Mouse (Mus musculus): ENCODE data around the gene Cebpb. TPM values are rescaled to one million over a fixed set of nuclear protein-coding genes. Genes with fewer than 3 reads are reported as not detected.

Cebpb gene
- polyA plus RNA-seq, 1 experiment from 2014 or later: 0.61 TPM

DNA sequence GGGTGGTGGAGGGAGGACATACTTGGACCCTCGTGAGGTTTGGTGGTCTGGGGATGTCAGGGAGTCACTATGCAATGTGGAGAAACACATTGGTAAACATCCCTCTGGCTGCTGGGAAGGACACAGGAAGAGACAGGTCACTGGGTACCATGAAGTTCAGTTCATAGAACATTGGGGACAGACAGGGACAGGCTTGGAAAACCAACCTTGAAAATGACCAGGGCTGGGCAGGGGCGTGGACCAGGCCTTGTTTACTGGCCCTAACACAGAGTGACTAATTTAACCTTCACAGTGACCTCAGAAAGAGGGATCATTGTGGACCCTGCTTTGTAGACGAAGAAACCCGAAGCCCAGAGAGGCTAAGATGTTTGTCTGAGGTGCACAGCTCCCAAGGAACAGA lies 30.8 kb downstream of the Cebpb start:
- H3K27ac ChIP-seq (ENCODE audit: low read length): no peak overlapping the region
- 47% methylated on average over 4 of the region's 4 CpGs for WGBS (ENCODE audit: insufficient replicate concordance)
- peak; percentile 20; the same call in 1 of the 2 replicates for ATAC-seq (ENCODE audit: low read depth)
- no peaks in the 10 kb centered on the region for H3K36me3 ChIP-seq (ENCODE audit: control insufficient read depth, insufficient read depth)
- H3K4me1 ChIP-seq (ENCODE audit: control insufficient read depth, low read depth, low read length): no peaks in the 10 kb centered on the region
- H3K9ac ChIP-seq (ENCODE audit: low read depth, low read length): no peak overlapping the region
- no peaks in the 10 kb centered on the region for H3K27me3 ChIP-seq (ENCODE audit: control insufficient read depth, insufficient read depth, low read depth, low read length)
- no peak overlapping the region for H3K4me3 ChIP-seq (ENCODE audit: low read depth, low read length)
- H3K4me2 ChIP-seq (ENCODE audit: low read depth, low read length): no peak overlapping the region
- H3K9me3 ChIP-seq (replicated peaks; ENCODE audit: control insufficient read depth, low read length): no peaks in the 10 kb centered on the region

DNA sequence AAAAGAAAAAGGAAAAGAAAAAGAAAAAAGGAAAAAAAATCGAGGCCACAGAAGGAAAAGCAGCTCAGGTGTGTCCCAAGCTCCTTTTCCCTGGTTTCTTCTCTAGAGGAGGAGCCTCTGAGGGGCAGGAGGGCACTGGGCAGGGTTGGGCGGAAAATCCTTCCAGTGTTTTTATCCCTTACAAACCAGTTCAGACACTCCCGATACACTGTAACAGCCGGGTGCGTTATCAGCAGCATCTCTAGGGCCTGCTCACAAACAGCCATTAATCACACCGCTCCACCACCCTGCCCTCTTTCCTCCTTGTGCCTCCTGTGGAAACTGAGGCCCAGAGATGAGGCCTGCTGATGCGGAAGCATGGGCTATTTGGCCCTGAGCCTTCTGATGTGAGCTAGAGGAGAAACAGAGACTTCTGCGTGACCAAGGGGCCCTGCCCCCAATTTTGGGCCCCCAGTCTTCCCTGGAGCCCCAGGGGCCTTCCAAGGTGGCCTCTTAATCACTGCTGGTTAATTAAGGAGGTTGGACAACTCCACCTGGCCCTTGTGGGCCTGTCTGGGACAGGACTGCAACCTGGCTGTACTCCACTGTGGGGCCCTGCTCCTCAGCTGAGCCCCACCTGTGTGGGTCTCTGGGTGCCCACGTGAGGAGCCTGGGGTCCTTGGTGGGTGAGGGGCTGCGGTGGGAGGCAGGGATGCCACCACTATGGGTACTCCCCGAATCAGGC lies 32.6 kb downstream of the Cebpb start:
- no peaks in the 10 kb centered on the region for H3K36me3 ChIP-seq (ENCODE audit: control insufficient read depth, insufficient read depth)
- no peak overlapping the region for H3K27ac ChIP-seq (ENCODE audit: low read length)
- WGBS (ENCODE audit: insufficient replicate concordance): 51% methylated on average over 11 of the region's 11 CpGs
- no peaks in the 10 kb centered on the region for H3K27me3 ChIP-seq (ENCODE audit: control insufficient read depth, insufficient read depth, low read depth, low read length)
- no peak overlapping the region for H3K4me2 ChIP-seq (ENCODE audit: low read depth, low read length)
- H3K9ac ChIP-seq (ENCODE audit: low read depth, low read length): no peak overlapping the region
- H3K4me1 ChIP-seq (ENCODE audit: control insufficient read depth, low read depth, low read length): no peaks in the 10 kb centered on the region
- no peaks in the 10 kb centered on the region for H3K9me3 ChIP-seq (replicated peaks; ENCODE audit: control insufficient read depth, low read length)
- ATAC-seq (ENCODE audit: low read depth): no peak
- H3K4me3 ChIP-seq (ENCODE audit: low read depth, low read length): no peak overlapping the region

DNA sequence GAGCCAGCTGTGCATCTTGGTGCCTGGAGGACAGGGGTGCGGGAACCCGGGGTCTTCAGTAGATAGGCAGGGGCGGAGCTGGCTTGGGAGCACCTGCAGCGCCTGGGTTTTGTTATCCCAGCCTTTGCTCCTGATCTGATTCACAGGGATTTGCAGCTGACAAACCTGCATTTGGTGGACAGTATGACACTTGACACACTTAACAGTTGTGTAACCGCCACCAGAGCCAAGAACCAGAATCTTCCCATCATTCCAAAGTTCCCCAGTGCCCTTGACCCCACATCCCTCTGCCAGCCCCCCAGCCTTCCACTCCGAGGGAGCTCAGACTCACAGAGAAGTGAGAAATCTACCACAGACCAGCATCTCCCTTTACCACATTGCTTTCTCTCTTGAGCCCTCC lies 33.8 kb downstream of the Cebpb start:
- Histone ChIP-seq H3K27ac (ENCODE audit: low read length) (no peak overlapping the region), H3K36me3 (ENCODE audit: control insufficient read depth, insufficient read depth) (no peaks in the 10 kb centered on the region), H3K4me2 (ENCODE audit: low read depth, low read length) (no peak overlapping the region), H3K9ac (ENCODE audit: low read depth, low read length) (no peak overlapping the region), H3K4me1 (ENCODE audit: control insufficient read depth, low read depth, low read length) (no peaks in the 10 kb centered on the region), H3K9me3 (replicated peaks; ENCODE audit: control insufficient read depth, low read length) (no peaks in the 10 kb centered on the region), H3K4me3 (ENCODE audit: low read depth, low read length) (no peak overlapping the region), H3K27me3 (ENCODE audit: control insufficient read depth, insufficient read depth, low read depth, low read length) (no peaks in the 10 kb centered on the region)
- WGBS (ENCODE audit: insufficient replicate concordance): 54% methylated on average over 6 of the region's 6 CpGs
- no peak for ATAC-seq (ENCODE audit: low read depth)

DNA sequence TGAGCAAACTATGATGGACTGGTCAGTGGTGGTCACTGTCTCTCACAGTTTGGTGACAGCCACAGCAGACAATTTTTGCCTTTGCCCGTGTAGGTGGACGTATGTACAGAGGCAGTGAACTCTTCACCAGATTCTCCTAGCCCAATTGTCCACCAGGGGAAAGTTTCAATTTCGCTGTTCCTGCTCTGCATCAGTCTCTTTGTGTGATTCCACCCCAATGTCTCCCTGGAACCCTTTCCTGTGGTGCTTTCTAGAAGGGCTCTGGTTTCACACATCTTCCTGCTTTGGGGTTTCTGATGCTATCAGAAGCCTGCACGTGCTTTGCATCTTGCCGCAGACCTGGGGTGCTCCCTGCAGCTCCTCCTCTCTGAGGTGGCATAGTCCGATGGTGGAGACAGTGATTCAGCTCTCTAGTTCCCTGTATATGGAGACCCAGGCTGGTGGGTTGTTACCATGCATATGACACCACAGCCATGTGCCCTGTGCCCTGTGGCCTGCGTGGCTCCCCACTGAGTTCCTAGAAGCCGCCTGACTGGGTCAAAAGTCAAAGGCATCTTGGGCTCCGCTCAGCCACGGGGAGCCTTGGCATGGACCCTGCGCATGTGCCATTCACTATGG lies 35.0 kb downstream of the Cebpb start:
- WGBS (ENCODE audit: insufficient replicate concordance): 43% methylated on average over 11 of the region's 11 CpGs
- no peak for ATAC-seq (ENCODE audit: low read depth)
- no peak overlapping the region for H3K27ac ChIP-seq (ENCODE audit: low read length)

DNA sequence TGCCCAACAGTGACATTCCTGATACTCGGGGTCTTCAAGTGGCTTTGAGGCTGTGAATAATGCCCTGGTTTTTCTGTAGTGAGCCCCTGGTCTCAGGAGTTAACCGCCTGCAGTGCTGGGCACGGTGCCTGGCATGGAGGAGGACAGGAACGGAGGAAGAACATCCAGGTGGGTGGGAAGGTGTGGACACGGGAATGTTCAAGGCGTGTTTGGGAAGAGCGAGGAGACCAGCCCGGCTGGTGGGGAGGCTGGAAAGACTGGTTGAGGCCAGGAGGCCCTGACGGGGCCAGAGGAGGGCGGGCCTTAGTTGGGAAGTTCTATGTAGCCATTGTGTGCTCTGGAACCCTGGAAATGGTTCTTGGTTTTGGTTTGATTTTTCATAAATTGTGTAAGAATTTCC lies 37.2 kb downstream of the Cebpb start:
- Histone ChIP-seq H3K9me3 (replicated peaks; ENCODE audit: control insufficient read depth, low read length) (no peaks in the 10 kb centered on the region), H3K27me3 (ENCODE audit: control insufficient read depth, insufficient read depth, low read depth, low read length) (no peaks in the 10 kb centered on the region), H3K4me2 (ENCODE audit: low read depth, low read length) (no peak overlapping the region), H3K27ac (ENCODE audit: low read length) (no peak overlapping the region), H3K9ac (ENCODE audit: low read depth, low read length) (no peak overlapping the region), H3K36me3 (ENCODE audit: control insufficient read depth, insufficient read depth) (no peaks in the 10 kb centered on the region), H3K4me3 (ENCODE audit: low read depth, low read length) (no peak overlapping the region), H3K4me1 (ENCODE audit: control insufficient read depth, low read depth, low read length) (no peaks in the 10 kb centered on the region)
- no peak for ATAC-seq (ENCODE audit: low read depth)
- 67% methylated on average over 10 of the region's 10 CpGs for WGBS (ENCODE audit: insufficient replicate concordance)

More for the DNA sequence above, 35.0 kb downstream of the Cebpb start:
- Histone ChIP-seq H3K36me3 (ENCODE audit: control insufficient read depth, insufficient read depth) (no peaks in the 10 kb centered on the region), H3K4me3 (ENCODE audit: low read depth, low read length) (no peak overlapping the region), H3K9ac (ENCODE audit: low read depth, low read length) (no peak overlapping the region), H3K4me1 (ENCODE audit: control insufficient read depth, low read depth, low read length) (no peaks in the 10 kb centered on the region), H3K9me3 (replicated peaks; ENCODE audit: control insufficient read depth, low read length) (no peaks in the 10 kb centered on the region), H3K4me2 (ENCODE audit: low read depth, low read length) (no peak overlapping the region), H3K27me3 (ENCODE audit: control insufficient read depth, insufficient read depth, low read depth, low read length) (no peaks in the 10 kb centered on the region)

DNA sequence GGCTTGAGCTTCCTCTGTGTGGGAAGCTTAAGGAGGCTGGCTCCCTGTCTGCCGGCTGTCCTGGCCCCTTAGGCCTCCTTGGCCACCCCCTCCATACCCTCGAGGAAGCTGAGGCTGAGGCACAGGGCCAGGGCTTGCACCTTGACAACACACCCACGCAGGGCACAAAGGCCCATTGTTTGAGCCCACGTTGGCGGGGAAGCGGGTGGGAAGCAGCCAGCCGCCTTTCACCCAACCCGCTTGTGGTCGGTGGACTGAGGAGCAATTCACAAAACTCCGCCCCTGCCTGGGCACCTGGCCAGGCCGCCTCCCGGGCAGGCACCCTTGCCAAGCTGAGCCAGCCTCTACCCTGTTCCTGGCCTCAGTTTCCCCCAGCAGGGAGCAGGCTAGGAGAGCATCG lies 38.4 kb downstream of the Cebpb start:
- ATAC-seq (ENCODE audit: low read depth): no peak
- no peak overlapping the region for H3K27ac ChIP-seq (ENCODE audit: low read length)
- WGBS (ENCODE audit: insufficient replicate concordance): 49% methylated on average over 13 of the region's 13 CpGs

DNA sequence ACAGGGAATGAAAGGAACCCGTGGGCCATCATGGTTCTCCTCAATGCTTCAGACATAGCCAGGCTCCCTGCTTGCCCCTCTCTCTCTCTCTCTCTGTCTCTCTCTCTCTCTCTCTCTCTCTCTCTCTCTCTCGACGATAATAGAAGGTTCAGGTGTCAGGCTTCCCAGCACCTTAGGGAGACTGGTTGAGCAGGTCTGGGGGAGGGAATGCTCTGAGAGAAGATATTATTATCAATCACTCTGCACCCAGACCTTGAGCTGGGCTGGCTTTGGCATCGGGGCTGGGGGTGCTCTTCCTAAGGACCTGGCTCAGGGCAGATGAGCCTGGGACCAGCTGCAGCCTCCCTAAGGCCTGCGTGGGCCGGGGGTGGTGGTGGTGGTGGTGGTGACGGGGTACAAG lies 41.3 kb downstream of the Cebpb start:
- no peaks in the 10 kb centered on the region for H3K9me3 ChIP-seq (replicated peaks; ENCODE audit: control insufficient read depth, low read length)
- 56% methylated on average over 5 of the region's 7 CpGs for WGBS (ENCODE audit: insufficient replicate concordance)
- ATAC-seq (ENCODE audit: low read depth): no peak
- no peaks in the 10 kb centered on the region for H3K36me3 ChIP-seq (ENCODE audit: control insufficient read depth, insufficient read depth)
- no peaks in the 10 kb centered on the region for H3K4me1 ChIP-seq (ENCODE audit: control insufficient read depth, low read depth, low read length)
- no peak overlapping the region for H3K9ac ChIP-seq (ENCODE audit: low read depth, low read length)
- H3K27ac ChIP-seq (ENCODE audit: low read length): no peak overlapping the region
- no peaks in the 10 kb centered on the region for H3K27me3 ChIP-seq (ENCODE audit: control insufficient read depth, insufficient read depth, low read depth, low read length)
- no peak overlapping the region for H3K4me2 ChIP-seq (ENCODE audit: low read depth, low read length)
- no peak overlapping the region for H3K4me3 ChIP-seq (ENCODE audit: low read depth, low read length)

More for the DNA sequence above, 38.4 kb downstream of the Cebpb start:
- no peak overlapping the region for H3K9ac ChIP-seq (ENCODE audit: low read depth, low read length)
- H3K4me2 ChIP-seq (ENCODE audit: low read depth, low read length): no peak overlapping the region
- H3K4me3 ChIP-seq (ENCODE audit: low read depth, low read length): no peak overlapping the region
- H3K36me3 ChIP-seq (ENCODE audit: control insufficient read depth, insufficient read depth): no peaks in the 10 kb centered on the region
- H3K4me1 ChIP-seq (ENCODE audit: control insufficient read depth, low read depth, low read length): no peaks in the 10 kb centered on the region
- no peaks in the 10 kb centered on the region for H3K27me3 ChIP-seq (ENCODE audit: control insufficient read depth, insufficient read depth, low read depth, low read length)
- H3K9me3 ChIP-seq (replicated peaks; ENCODE audit: control insufficient read depth, low read length): no peaks in the 10 kb centered on the region

DNA sequence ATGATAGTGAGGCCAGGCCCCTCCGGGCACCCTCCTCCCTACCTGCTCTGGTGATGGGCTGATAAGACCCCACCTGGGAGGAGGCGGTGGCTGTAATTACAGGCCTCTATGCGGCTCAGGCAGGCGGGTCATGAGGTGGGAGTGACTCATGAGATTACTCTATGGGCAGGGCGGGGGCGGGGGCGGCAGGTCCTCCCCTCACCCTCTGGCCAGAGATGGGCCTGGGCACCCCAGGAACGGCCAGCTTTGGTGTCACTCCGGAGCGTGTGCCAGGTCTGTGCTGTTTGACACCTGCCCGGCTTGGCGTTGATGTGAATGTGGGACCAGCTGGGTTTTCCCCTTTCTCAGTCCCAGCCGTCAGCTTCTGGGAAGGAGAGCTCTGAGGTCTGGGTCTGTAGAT lies 42.4 kb downstream of the Cebpb start:
- Histone ChIP-seq H3K9ac (ENCODE audit: low read depth, low read length) (no peak overlapping the region), H3K27ac (ENCODE audit: low read length) (no peak overlapping the region), H3K4me2 (ENCODE audit: low read depth, low read length) (no peak overlapping the region), H3K36me3 (ENCODE audit: control insufficient read depth, insufficient read depth) (no peaks in the 10 kb centered on the region), H3K27me3 (ENCODE audit: control insufficient read depth, insufficient read depth, low read depth, low read length) (no peaks in the 10 kb centered on the region), H3K4me3 (ENCODE audit: low read depth, low read length) (no peak overlapping the region), H3K4me1 (ENCODE audit: control insufficient read depth, low read depth, low read length) (no peaks in the 10 kb centered on the region), H3K9me3 (replicated peaks; ENCODE audit: control insufficient read depth, low read length) (no peaks in the 10 kb centered on the region)
- 66% methylated on average over 13 of the region's 13 CpGs for WGBS (ENCODE audit: insufficient replicate concordance)
- no peak for ATAC-seq (ENCODE audit: low read depth)

DNA sequence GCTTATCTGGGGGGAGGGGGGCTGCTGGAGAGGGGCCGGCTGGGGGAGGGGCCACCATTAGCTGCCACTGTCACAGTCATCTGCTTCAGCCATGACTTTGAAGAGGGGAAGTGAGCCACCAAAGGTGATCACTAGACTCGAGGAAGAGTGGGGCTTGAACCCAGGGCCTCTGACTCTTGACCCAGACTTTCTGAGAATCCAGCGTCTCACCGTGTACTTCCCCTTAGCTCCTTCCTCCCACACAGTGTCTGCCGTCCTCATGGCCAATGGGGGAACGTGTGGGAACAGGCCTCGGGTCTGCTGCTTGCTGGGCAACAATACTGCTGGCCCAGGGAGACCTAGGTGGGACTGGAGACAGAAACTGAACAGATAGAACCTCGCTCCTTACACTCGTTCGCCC lies 46.1 kb downstream of the Cebpb start:
- no peaks in the 10 kb centered on the region for H3K9me3 ChIP-seq (replicated peaks; ENCODE audit: control insufficient read depth, low read length)
- 28% methylated on average over 10 of the region's 10 CpGs for WGBS (ENCODE audit: insufficient replicate concordance)

More for the DNA sequence above, 46.1 kb downstream of the Cebpb start:
- ATAC-seq (ENCODE audit: low read depth): no peak
- H3K4me3 ChIP-seq (ENCODE audit: low read depth, low read length): no peak overlapping the region
- H3K27me3 ChIP-seq (ENCODE audit: control insufficient read depth, insufficient read depth, low read depth, low read length): no peaks in the 10 kb centered on the region
- H3K36me3 ChIP-seq (ENCODE audit: control insufficient read depth, insufficient read depth): no peaks in the 10 kb centered on the region
- no peaks in the 10 kb centered on the region for H3K4me1 ChIP-seq (ENCODE audit: control insufficient read depth, low read depth, low read length)
- no peak overlapping the region for H3K27ac ChIP-seq (ENCODE audit: low read length)
- H3K4me2 ChIP-seq (ENCODE audit: low read depth, low read length): no peak overlapping the region
- H3K9ac ChIP-seq (ENCODE audit: low read depth, low read length): no peak overlapping the region
